Mouse (Mus musculus) embryonic fibroblast, embryonic 13.5 days (primary cell): ENCODE measurements around the gene Nr3c2.

ENCODE experiments used
- CTCF ChIP-seq: IDR thresholded peaks from 2 replicates; pipeline ENCODE4 v1.5.1; 2011; ENCODE audit warnings: mild to moderate bottlenecking, control low read depth, low read length, moderate library complexity, borderline replicate concordance; ENCODE audit not compliant: insufficient read depth
- POLR2A ChIP-seq: IDR thresholded peaks from 2 replicates; pipeline ENCODE4 v1.6.1; 2011; ENCODE audit warnings: low read depth, mild to moderate bottlenecking, control low read depth, low read length, moderate library complexity

GRCm38 (mm10) chr8:77154496-77154895 lies 255.3 kb downstream of the Nr3c2 start:
- no peak for TF ChIP-seq CTCF
- no peak for TF ChIP-seq POLR2A
